Comparison of ENCODE assay signal across 18 mouse cellular contexts in genomic region chr5:91293073-91293472, GRCm38 (mm10).
DNase-seq lines count a peak whose midpoint lies in the region; ATAC-seq and TF ChIP-seq lines count a peak whose summit lies in the region.
"Had no signal": no experiment of that assay in that cellular context is flagged by ENCODE, and none has a peak within 500 bp of the region (broad histone marks: within the 10 kb centered on the region; RNA-seq: fewer than 3 reads in every experiment).

No protein-coding gene starts in this region.

- TF ChIP-seq CTCF in liver, postnatal 0 days (IDR thresholded peaks at IDR 0.05; ENCODE audit: low read depth): no peak

- no peaks in the 10 kb centered on the region for H3K9me3 ChIP-seq in intestine, embryonic 16.5 days (ENCODE audit: control insufficient read depth, low read length)
- H3K9me3 ChIP-seq in kidney, embryonic 16.5 days (ENCODE audit: low read length): no peaks in the 10 kb centered on the region
- no peaks in the 10 kb centered on the region for H3K9me3 ChIP-seq in liver, postnatal 0 days (ENCODE audit: low read length)
- H3K9me3 ChIP-seq: heart, embryonic 10.5 days had no signal

- H3K4me3 ChIP-seq in intestine, embryonic 16.5 days (ENCODE audit: low read length): no peak overlapping the region
- H3K4me3 ChIP-seq in kidney, embryonic 16.5 days (ENCODE audit: low read length): no peak overlapping the region
- no peak overlapping the region for H3K4me3 ChIP-seq in liver, postnatal 0 days (ENCODE audit: low read depth, low read length)
- H3K4me3 ChIP-seq: gastrocnemius, adult 2 months; heart, embryonic 10.5 days; left cerebral cortex, adult 2 months had no signal

- no peak overlapping the region for H3K4me2 ChIP-seq in intestine, embryonic 16.5 days (ENCODE audit: low read depth, low read length)
- no peak overlapping the region for H3K4me2 ChIP-seq in kidney, embryonic 16.5 days (replicated peaks; ENCODE audit: low read depth, low read length)
- H3K4me2 ChIP-seq in liver, postnatal 0 days (ENCODE audit: low read depth, low read length): no peak overlapping the region

- TF ChIP-seq EP300 in liver, postnatal 0 days (IDR thresholded peaks at IDR 0.05; ENCODE audit: low read depth): peak; percentile 65

- DNase-seq in embryo, embryonic 10.5 days (ENCODE audit: low spot score): peak; percentile 11
- DNase-seq in embryo, embryonic 10 days (ENCODE audit: low spot score): no peak
- peak; percentile 29 for DNase-seq in liver, postnatal 0 days
- no peak for DNase-seq in frontal cortex, postnatal 10 days (ENCODE audit: low spot score in 2 of 2)
- DNase-seq in thymus, postnatal 0 days (ENCODE audit: low spot score): no peak
- DNase-seq in embryo, embryonic 9.5 days (ENCODE audit: extremely low spot score): no peak
- DNase-seq: adrenal gland, adult 8-10 months; cerebellum, adult 9-10 months; forebrain, postnatal 0 days; gastrocnemius, adult 2 months; lung, adult 18-20 months; lung, postnatal 14 days; midbrain, embryonic 14.5 days; thymus, postnatal 4 days had no signal

- 45% methylated on average over 4 of the region's 4 CpGs for WGBS in intestine, embryonic 16.5 days
- 24% methylated on average over 4 of the region's 4 CpGs for WGBS in kidney, embryonic 16.5 days
- 48% methylated on average over 4 of the region's 4 CpGs for WGBS in liver, postnatal 0 days (ENCODE audit: insufficient replicate concordance)

- no peak overlapping the region for H3K9ac ChIP-seq in intestine, embryonic 16.5 days (ENCODE audit: low read depth, low read length)
- H3K9ac ChIP-seq in kidney, embryonic 16.5 days (replicated peaks; ENCODE audit: low read length): no peak overlapping the region
- no peak overlapping the region for H3K9ac ChIP-seq in liver, postnatal 0 days (replicated peaks)
- H3K9ac ChIP-seq: forebrain, postnatal 0 days had no signal

- H3K4me1 ChIP-seq in intestine, embryonic 16.5 days (ENCODE audit: control insufficient read depth, insufficient read depth, low read length): no peaks in the 10 kb centered on the region
- H3K4me1 ChIP-seq in kidney, embryonic 16.5 days (ENCODE audit: insufficient read depth, low read length): peaks cover 7% of the 10 kb centered on the region; the same call in 1 of the 2 replicates
- 0 out of 2 replicates have a peak, but pooled peaks cover 2% of the 10 kb centered on the region for H3K4me1 ChIP-seq in liver, postnatal 0 days (ENCODE audit: insufficient read depth)
- H3K4me1 ChIP-seq: heart, embryonic 10.5 days had no signal

- no peaks in the 10 kb centered on the region for H3K27me3 ChIP-seq in intestine, embryonic 16.5 days (replicated peaks; ENCODE audit: control insufficient read depth, insufficient read depth, low read length)
- no peaks in the 10 kb centered on the region for H3K27me3 ChIP-seq in kidney, embryonic 16.5 days (ENCODE audit: insufficient read depth, low read length)
- no peaks in the 10 kb centered on the region for H3K27me3 ChIP-seq in liver, postnatal 0 days (ENCODE audit: insufficient read depth, low read length)

- ATAC-seq in intestine, embryonic 16.5 days: peak; percentile 97
- ATAC-seq in kidney, embryonic 16.5 days (ENCODE audit: low FRiP score, low TSS enrichment): peak; percentile 54; the same call in 1 of the 2 replicates
- peak; percentile 99 for ATAC-seq in liver, postnatal 0 days
- ATAC-seq: forebrain, postnatal 0 days had no signal

- H3K36me3 ChIP-seq in intestine, embryonic 16.5 days (ENCODE audit: control insufficient read depth, insufficient read depth, low read length): no peaks in the 10 kb centered on the region
- no peaks in the 10 kb centered on the region for H3K36me3 ChIP-seq in kidney, embryonic 16.5 days (ENCODE audit: insufficient read depth, low read length)
- no peaks in the 10 kb centered on the region for H3K36me3 ChIP-seq in liver, postnatal 0 days (replicated peaks; ENCODE audit: insufficient read depth, low read length)
- H3K36me3 ChIP-seq: heart, embryonic 10.5 days had no signal

- H3K27ac ChIP-seq in intestine, embryonic 16.5 days (ENCODE audit: low read length): peak overlapping the region; percentile 75
- H3K27ac ChIP-seq in kidney, embryonic 16.5 days (ENCODE audit: low read length): no peak overlapping the region
- peak overlapping the region; percentile 90 for H3K27ac ChIP-seq in liver, postnatal 0 days (ENCODE audit: low read depth)
- H3K27ac ChIP-seq: gastrocnemius, adult 2 months; heart, embryonic 10.5 days; left cerebral cortex, adult 2 months had no signal

Comparison
In these comparisons a context has a peak if more than half of its experiments do, and no peak if none do; other contexts are left out.
1. DNase-seq: peak in embryo, embryonic 10.5 days (single experiment) and liver, postnatal 0 days (single experiment); none in embryo, embryonic 10 days (single experiment), frontal cortex, postnatal 10 days (0 of 2), thymus, postnatal 0 days (single experiment) and embryo, embryonic 9.5 days (single experiment).
2. Peak in every context shown above with its lines, with median percentiles within 50 percentile points of each other: ATAC-seq.